Mouse (Mus musculus): ENCODE results near the gene Lars2.

The Lars2 gene

GRCm38 (mm10) chr9:123509638-123510604, 143.2 kb downstream of the Lars2 start:
- TF ChIP-seq GATA4 (IDR thresholded peaks at IDR 0.05; ENCODE audit: insufficient replicate concordance, low read length), result no peak

GRCm38 (mm10) chr9:123510926-123511325, 144.2 kb downstream of the Lars2 start:
- no peak for TF ChIP-seq GATA4 (IDR thresholded peaks at IDR 0.05; ENCODE audit: insufficient replicate concordance, low read length)

Data from liver, adult (tissue).